Mouse (Mus musculus): Measurements from ENCODE around the gene Rpp40. TPM values are rescaled to one million over a fixed set of nuclear protein-coding genes. Genes with fewer than 3 reads are reported as not detected.

The Rpp40 gene
- polyA plus RNA-seq, 1 experiment from 2014 or later = 23.8 TPM

Other genes starting within 250 kb of the Rpp40 start
- 8.9 and 10.3 TPM in 2 replicates for gene Cdyl, start 246.5 kb downstream of the Rpp40 start, polyA plus RNA-seq (2015; fragmentation: Nextera tagmentation; extraction: Ambion mirVana)
- gene Ppp1r3g, start 52.5 kb upstream of the Rpp40 start, polyA plus RNA-seq (2015; fragmentation: Nextera tagmentation; extraction: Ambion mirVana) = 0.70 and 0.71 TPM in 2 replicates
- gene Fars2, start 211.1 kb upstream of the Rpp40 start, polyA plus RNA-seq (2015; fragmentation: Nextera tagmentation; extraction: Ambion mirVana) = 41.8 and 48.9 TPM in 2 replicates
- gene Lyrm4, start 211.2 kb upstream of the Rpp40 start, polyA plus RNA-seq (2015; fragmentation: Nextera tagmentation; extraction: Ambion mirVana) = 25.7 and 25.9 TPM in 2 replicates

All from intestine, embryonic 15.5 days (tissue).